Mouse (Mus musculus) MEL-GATA-1-ER (cell line): ENCODE measurements around the gene Plcb3.

Source experiments
- DNase-seq: peaks from one replicate; pipeline ENCODE4 v3.0.0-alpha.2; 2012; ENCODE audit warnings: low read depth; ENCODE audit errors: extremely low read depth

Plcb3 gene

GRCm38 (mm10) chr19:6904846-6905245 is 71.4 kb downstream of the Plcb3 start:
- DNase-seq: no peak

- no peak for DNase-seq
These were observed 73.2 kb downstream of the Plcb3 start for GRCm38 (mm10) chr19:6903031-6903430.
